Mouse (Mus musculus) ES-Bruce4 (cell line): ENCODE measurements at regions not wholly inside any gene's neighbourhood (a gene's known extent, or its start where the extent isn't known, plus 50 kb on each side); places are given as distances from the start of the nearest gene placed in this dataset.

ENCODE experiments used
- CTCF ChIP-seq: IDR thresholded peaks from one replicate; pipeline ENCODE4 v1.8.1; 2011; ENCODE audit warnings: low read depth, low read length
- EP300 ChIP-seq: IDR thresholded peaks from 2 replicates; pipeline ENCODE4 v1.6.1; 2011; ENCODE audit warnings: low read depth, low read length; ENCODE audit not compliant: insufficient read depth
- POLR2A ChIP-seq: IDR thresholded peaks from one replicate; pipeline ENCODE4 v1.8.1; 2011; ENCODE audit warnings: low read length; ENCODE audit not compliant: insufficient read depth

- no peak for TF ChIP-seq CTCF
- no peak for TF ChIP-seq POLR2A
- no peak for TF ChIP-seq EP300
Observed at GRCm38 (mm10) chr1:83701696-83702404, 293.9 kb upstream of the Sphkap start.
